Mouse (Mus musculus): ENCODE data around the gene Rnft1. TPM values are rescaled to one million over a fixed set of nuclear protein-coding genes. Genes with fewer than 3 reads are reported as not detected.
"Not testable (repeated sequence)": the region's sequence is repeated elsewhere in the genome, so short reads cannot be mapped to it uniquely, and the experiment has no call there.

Rnft1 gene
- polyA plus RNA-seq (2015; fragmentation: Nextera tagmentation; extraction: Ambion mirVana), result 16.6 and 17.7 TPM in 2 replicates

GRCm38 (mm10) chr11:86484101-86484868, at the start of gene Rnft1:
Rnft1 (plus strand) TSS chr11:86484657.
- WGBS, result under 1% methylated on average over 68 of the region's 68 CpGs
- H3K4me3 ChIP-seq, result peak within 1 kb of the TSS; percentile 64
- H3K9ac ChIP-seq, result peak within 1 kb of the TSS; percentile 79
- no peaks in the 10 kb centered on the region for H3K27me3 ChIP-seq
- ATAC-seq (ENCODE audit: low FRiP score), result peak; percentile 97
- H3K27ac ChIP-seq, result peak within 1 kb of the TSS; percentile 88
- no peaks in the 10 kb centered on the region for H3K9me3 ChIP-seq
- peaks cover 9% of the 10 kb centered on the region for H3K4me1 ChIP-seq (replicated peaks)
- H3K4me2 ChIP-seq, result peak within 1 kb of the TSS; percentile 73
- H3K36me3 ChIP-seq, result peaks cover under 1% of the 10 kb centered on the region

DNA sequence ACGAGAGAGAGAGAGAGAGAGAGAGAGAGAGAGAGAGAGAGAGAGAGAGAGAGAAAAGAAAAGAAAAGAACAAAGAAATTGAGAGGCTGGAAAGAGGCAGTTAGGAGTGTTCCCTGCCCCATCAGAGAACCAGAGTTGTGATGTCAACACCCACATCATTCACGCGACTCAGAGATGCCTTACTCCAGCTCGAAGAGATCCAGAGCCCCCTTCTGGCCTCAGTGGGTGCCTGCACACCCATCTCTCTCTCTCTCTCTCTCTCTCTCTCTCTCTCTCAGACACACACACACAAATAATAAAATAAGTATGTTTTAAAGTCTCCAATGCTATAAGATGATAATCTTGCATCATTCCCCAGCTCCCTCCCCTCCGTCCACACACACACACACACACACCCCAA, 47.6 kb upstream of the Rnft1 start:
- no peaks in the 10 kb centered on the region for H3K27me3 ChIP-seq
- no peak overlapping the region for H3K4me2 ChIP-seq
- no peaks in the 10 kb centered on the region for H3K36me3 ChIP-seq
- no peaks in the 10 kb centered on the region for H3K9me3 ChIP-seq
- no peak overlapping the region for H3K27ac ChIP-seq
- no peak for ATAC-seq (ENCODE audit: low FRiP score)
- no peak overlapping the region for H3K9ac ChIP-seq
- WGBS, result 53% methylated on average over 5 of the region's 5 CpGs
- no peak overlapping the region for H3K4me3 ChIP-seq
- no peaks in the 10 kb centered on the region for H3K4me1 ChIP-seq (replicated peaks)

- no peak overlapping the region for H3K4me3 ChIP-seq
- no peak for ATAC-seq (ENCODE audit: low FRiP score)
- H3K27ac ChIP-seq, result no peak overlapping the region
- WGBS, result 55% methylated on average over 4 of the region's 4 CpGs
- no peaks in the 10 kb centered on the region for H3K9me3 ChIP-seq
- no peaks in the 10 kb centered on the region for H3K27me3 ChIP-seq
- no peaks in the 10 kb centered on the region for H3K36me3 ChIP-seq
- no peaks in the 10 kb centered on the region for H3K4me1 ChIP-seq (replicated peaks)
- no peak overlapping the region for H3K4me2 ChIP-seq
- no peak overlapping the region for H3K9ac ChIP-seq
Measured at GRCm38 (mm10) chr11:86438261-86438660, 46.2 kb upstream of the Rnft1 start.

GRCm38 (mm10) chr11:86440791-86441190, 43.7 kb upstream of the Rnft1 start:
- Histone ChIP-seq H3K4me1 (replicated peaks) (no peaks in the 10 kb centered on the region), H3K27me3 (no peaks in the 10 kb centered on the region), H3K4me2 (no peak overlapping the region), H3K9me3 (no peaks in the 10 kb centered on the region), H3K4me3 (no peak overlapping the region), H3K27ac (no peak overlapping the region), H3K36me3 (no peaks in the 10 kb centered on the region), H3K9ac (no peak overlapping the region)
- no peak for ATAC-seq (ENCODE audit: low FRiP score)
- 76% methylated on average over 5 of the region's 5 CpGs for WGBS

DNA sequence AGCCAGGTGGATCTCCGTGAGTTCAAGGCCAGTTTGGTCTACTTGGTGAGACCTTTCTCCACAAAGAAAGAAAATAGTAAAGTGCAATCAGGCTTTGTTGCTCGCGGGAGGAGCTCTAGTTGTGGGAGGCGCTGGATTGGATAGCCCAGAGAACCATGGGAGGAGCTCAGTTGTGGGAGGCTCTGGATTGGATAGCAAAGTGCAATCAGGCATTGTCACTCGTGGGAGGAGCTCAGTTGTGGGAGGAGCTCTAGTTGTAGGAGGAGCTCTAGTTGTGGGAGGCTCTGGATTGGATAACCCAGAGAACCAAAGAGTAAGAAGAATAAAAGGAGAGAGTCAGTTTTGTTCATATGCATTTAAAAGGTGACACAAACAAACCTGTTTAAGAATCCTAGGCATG, 30.5 kb upstream of the Rnft1 start:
- H3K4me3 ChIP-seq, result no peak overlapping the region
- ATAC-seq (ENCODE audit: low FRiP score), result no peak

GRCm38 (mm10) chr11:86457545-86457944, 26.9 kb upstream of the Rnft1 start:
- no peak overlapping the region for H3K9ac ChIP-seq
- no peak overlapping the region for H3K27ac ChIP-seq
- no peak overlapping the region for H3K4me2 ChIP-seq
- H3K9me3 ChIP-seq, result no peaks in the 10 kb centered on the region
- no peak for ATAC-seq (ENCODE audit: low FRiP score)
- no peaks in the 10 kb centered on the region for H3K36me3 ChIP-seq
- no peaks in the 10 kb centered on the region for H3K27me3 ChIP-seq
- no peak overlapping the region for H3K4me3 ChIP-seq
- H3K4me1 ChIP-seq (replicated peaks), result no peaks in the 10 kb centered on the region
- 89% methylated on average over 6 of the region's 6 CpGs for WGBS

More for the DNA sequence above, 30.5 kb upstream of the Rnft1 start:
- H3K9me3 ChIP-seq, result no peaks in the 10 kb centered on the region
- H3K4me1 ChIP-seq (replicated peaks), result no peaks in the 10 kb centered on the region
- H3K27ac ChIP-seq, result no peak overlapping the region
- H3K9ac ChIP-seq, result no peak overlapping the region
- no peaks in the 10 kb centered on the region for H3K27me3 ChIP-seq
- 87% methylated on average over 5 of the region's 5 CpGs for WGBS
- H3K36me3 ChIP-seq, result no peaks in the 10 kb centered on the region
- H3K4me2 ChIP-seq, result no peak overlapping the region

DNA sequence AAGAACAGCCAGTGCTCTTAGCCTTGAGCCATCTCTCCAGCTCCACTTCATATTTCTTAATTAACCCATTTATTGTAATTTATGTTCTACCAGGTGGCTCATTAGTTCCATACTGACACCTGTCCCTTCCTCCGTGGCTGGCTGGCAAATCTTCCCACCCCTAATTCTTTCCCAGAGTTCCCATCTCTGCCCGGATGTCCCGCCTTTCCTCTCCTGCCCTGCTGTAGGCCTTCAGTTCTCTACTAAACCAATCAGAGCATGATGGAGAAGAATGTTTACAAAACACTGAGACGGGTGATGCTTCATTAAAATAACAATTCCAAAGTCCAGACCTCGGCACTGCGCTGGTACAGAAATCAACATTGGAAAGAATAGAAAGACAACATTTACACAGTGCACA, 25.6 kb upstream of the Rnft1 start:
- 91% methylated on average over 6 of the region's 6 CpGs for WGBS
- Histone ChIP-seq H3K4me3 (no peak overlapping the region), H3K27ac (no peak overlapping the region), H3K4me2 (no peak overlapping the region), H3K36me3 (no peaks in the 10 kb centered on the region), H3K4me1 (replicated peaks) (no peaks in the 10 kb centered on the region), H3K27me3 (no peaks in the 10 kb centered on the region), H3K9ac (no peak overlapping the region), H3K9me3 (no peaks in the 10 kb centered on the region)
- ATAC-seq (ENCODE audit: low FRiP score), result no peak

DNA sequence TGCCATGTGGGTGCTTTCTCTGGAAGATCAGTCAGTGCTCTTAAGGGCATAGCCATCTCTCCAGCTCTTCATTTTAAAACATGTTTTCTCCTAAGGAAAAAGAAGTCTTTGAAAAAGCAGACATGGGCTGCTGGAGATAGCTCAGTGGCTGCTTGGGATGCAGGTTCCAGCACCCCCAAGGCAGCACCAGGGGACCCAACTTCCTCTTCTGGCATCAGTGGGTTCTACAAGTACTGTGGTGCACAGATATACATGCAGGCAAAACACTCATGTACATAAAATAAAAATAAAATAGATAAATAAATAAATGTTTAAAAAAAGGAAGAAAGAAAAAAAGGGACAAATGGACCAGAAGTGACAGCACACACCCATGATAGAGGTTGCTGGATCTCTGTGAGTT, 21.9 kb upstream of the Rnft1 start:
- no peak overlapping the region for H3K4me2 ChIP-seq
- no peaks in the 10 kb centered on the region for H3K36me3 ChIP-seq
- H3K9me3 ChIP-seq, result no peaks in the 10 kb centered on the region
- H3K4me1 ChIP-seq (replicated peaks), result no peaks in the 10 kb centered on the region
- ATAC-seq (ENCODE audit: low FRiP score), result no peak
- no peaks in the 10 kb centered on the region for H3K27me3 ChIP-seq
- H3K4me3 ChIP-seq, result no peak overlapping the region
- no peak overlapping the region for H3K9ac ChIP-seq
- H3K27ac ChIP-seq, result no peak overlapping the region

GRCm38 (mm10) chr11:86464275-86464674, 20.2 kb upstream of the Rnft1 start:
- ATAC-seq (ENCODE audit: low FRiP score); H3K27ac ChIP-seq; H3K9ac ChIP-seq; H3K4me2 ChIP-seq; H3K36me3 ChIP-seq; H3K4me3 ChIP-seq; H3K27me3 ChIP-seq; H3K9me3 ChIP-seq; H3K4me1 ChIP-seq (replicated peaks): not testable (repeated sequence)
- 25% methylated on average over 8 of the region's 8 CpGs for WGBS

- Histone ChIP-seq H3K27me3 (no peaks in the 10 kb centered on the region), H3K36me3 (no peaks in the 10 kb centered on the region), H3K27ac (no peak overlapping the region), H3K9ac (no peak overlapping the region), H3K4me2 (no peak overlapping the region), H3K9me3 (no peaks in the 10 kb centered on the region), H3K4me3 (no peak overlapping the region), H3K4me1 (replicated peaks) (peaks cover 9% of the 10 kb centered on the region)
- no peak for ATAC-seq (ENCODE audit: low FRiP score)
- WGBS, result 87% methylated on average over 8 of the region's 8 CpGs
Measured at GRCm38 (mm10) chr11:86468345-86468744, 16.1 kb upstream of the Rnft1 start.

GRCm38 (mm10) chr11:86468971-86469370, 15.5 kb upstream of the Rnft1 start:
- no peak overlapping the region for H3K27ac ChIP-seq
- 74% methylated on average over 4 of the region's 4 CpGs for WGBS
- no peak overlapping the region for H3K4me2 ChIP-seq
- H3K9ac ChIP-seq, result no peak overlapping the region
- H3K27me3 ChIP-seq, result no peaks in the 10 kb centered on the region
- no peak overlapping the region for H3K4me3 ChIP-seq
- H3K36me3 ChIP-seq, result no peaks in the 10 kb centered on the region
- H3K9me3 ChIP-seq, result no peaks in the 10 kb centered on the region
- peaks cover 9% of the 10 kb centered on the region for H3K4me1 ChIP-seq (replicated peaks)
- no peak for ATAC-seq (ENCODE audit: low FRiP score)

- H3K4me3 ChIP-seq, result no peak overlapping the region
- H3K9me3 ChIP-seq, result no peaks in the 10 kb centered on the region
- H3K9ac ChIP-seq, result no peak overlapping the region
- ATAC-seq (ENCODE audit: low FRiP score), result no peak
- no peaks in the 10 kb centered on the region for H3K27me3 ChIP-seq
- no peak overlapping the region for H3K27ac ChIP-seq
- H3K36me3 ChIP-seq, result no peaks in the 10 kb centered on the region
- WGBS, result 61% methylated on average over 6 of the region's 6 CpGs
- H3K4me2 ChIP-seq, result no peak overlapping the region
- peaks cover 9% of the 10 kb centered on the region for H3K4me1 ChIP-seq (replicated peaks)
Measured at GRCm38 (mm10) chr11:86471785-86472184, 12.7 kb upstream of the Rnft1 start.

DNA sequence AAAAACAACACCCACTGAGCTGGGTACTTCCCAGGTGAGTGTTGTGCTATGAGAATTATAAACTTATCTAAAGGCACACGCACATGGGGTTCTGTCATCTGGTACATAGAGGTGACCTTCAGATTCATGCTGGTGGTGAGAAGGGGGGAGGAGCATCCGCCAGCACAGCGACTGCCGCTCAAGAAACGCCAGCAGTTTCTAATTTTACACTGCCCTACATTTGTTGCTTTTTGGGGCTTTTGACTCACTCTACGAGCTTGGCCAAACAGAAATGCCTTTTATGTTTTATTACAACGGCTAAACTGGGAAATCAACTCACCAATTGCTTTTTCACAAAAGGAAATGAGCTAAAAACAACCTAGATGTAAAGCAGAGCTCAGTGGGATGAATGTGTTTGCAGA, 11.7 kb upstream of the Rnft1 start:
- Histone ChIP-seq H3K9me3 (no peaks in the 10 kb centered on the region), H3K27ac (peak overlapping the region; percentile 70), H3K4me1 (replicated peaks) (peaks cover 9% of the 10 kb centered on the region), H3K27me3 (no peaks in the 10 kb centered on the region), H3K36me3 (no peaks in the 10 kb centered on the region), H3K4me2 (peak overlapping the region; percentile 37), H3K4me3 (no peak overlapping the region), H3K9ac (0 out of 2 replicates have a peak overlapping the region, but pooled peaks have one; percentile 13)
- ATAC-seq (ENCODE audit: low FRiP score), result no peak
- WGBS, result 34% methylated on average over 7 of the region's 7 CpGs

Data from hindbrain, embryonic 13.5 days (tissue).